Mouse (Mus musculus): ENCODE measurements around the gene Camsap2. TPM values are rescaled to one million over a fixed set of nuclear protein-coding genes. Genes with fewer than 3 reads are reported as not detected.

The Camsap2 gene
- polyA plus RNA-seq, 1 experiment from 2014 or later, result 38.2 TPM

DNA sequence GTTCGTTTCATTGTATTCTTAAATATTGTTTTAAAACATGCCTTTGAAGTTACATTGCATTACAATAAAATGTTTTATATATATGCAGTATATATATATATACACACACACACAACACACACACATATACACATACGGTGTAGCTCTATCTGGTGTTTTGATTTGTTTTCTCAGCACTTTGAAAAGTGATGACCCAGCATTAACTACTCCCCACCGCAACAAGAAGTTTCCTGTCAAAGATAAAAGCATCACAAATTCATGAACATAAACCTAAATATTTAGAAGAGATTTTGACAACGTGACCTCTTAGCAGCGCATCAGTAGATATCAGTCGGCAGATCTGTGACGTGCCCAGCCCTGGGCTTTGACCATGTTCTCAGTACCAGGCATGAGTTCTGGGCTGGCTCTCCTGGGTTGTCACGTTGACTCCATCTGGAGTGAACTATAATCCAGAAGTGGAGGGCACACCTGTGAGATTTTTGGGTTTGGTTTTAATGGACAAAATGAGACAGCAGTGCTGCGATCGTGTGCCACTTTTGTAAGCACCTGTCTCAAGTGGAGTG lies 91.3 kb downstream of the Camsap2 start:
- Histone ChIP-seq H3K9me3 (replicated peaks) (no peaks in the 10 kb centered on the region), H3K9ac (no peak overlapping the region), H3K4me3 (no peak overlapping the region), H3K36me3 (no peaks in the 10 kb centered on the region), H3K4me1 (peaks cover 7% of the 10 kb centered on the region), H3K27me3 (peaks cover 29% of the 10 kb centered on the region), H3K4me2 (replicated peaks) (no peak overlapping the region), H3K27ac (no peak overlapping the region)
- ATAC-seq (ENCODE audit: low FRiP score), result no peak
- 87% methylated on average over 10 of the region's 10 CpGs for WGBS

DNA sequence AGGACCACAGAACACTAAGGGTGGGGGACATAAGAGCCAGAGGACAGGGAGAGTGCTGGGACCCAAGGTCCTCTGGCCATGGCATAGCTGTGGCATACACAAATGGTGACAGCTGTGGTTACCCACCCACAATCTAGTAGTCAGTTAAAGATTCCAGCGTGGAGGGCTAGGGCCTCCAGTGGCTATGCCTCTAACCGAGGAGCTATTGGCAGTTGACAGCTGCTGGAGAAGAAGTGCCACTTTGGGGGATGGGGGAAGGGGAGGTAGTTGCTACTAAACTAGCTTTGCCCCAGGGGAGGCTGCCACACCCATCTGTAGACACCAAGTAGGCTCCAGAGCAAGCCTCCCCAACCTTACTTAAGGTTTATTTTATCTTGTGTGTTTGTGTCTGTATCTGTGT lies 92.4 kb downstream of the Camsap2 start:
- 27% methylated on average over 2 of the region's 2 CpGs for WGBS
- no peak for ATAC-seq (ENCODE audit: low FRiP score)
- H3K4me1 ChIP-seq, result peaks cover 4% of the 10 kb centered on the region; the same call in 1 of the 2 replicates

DNA sequence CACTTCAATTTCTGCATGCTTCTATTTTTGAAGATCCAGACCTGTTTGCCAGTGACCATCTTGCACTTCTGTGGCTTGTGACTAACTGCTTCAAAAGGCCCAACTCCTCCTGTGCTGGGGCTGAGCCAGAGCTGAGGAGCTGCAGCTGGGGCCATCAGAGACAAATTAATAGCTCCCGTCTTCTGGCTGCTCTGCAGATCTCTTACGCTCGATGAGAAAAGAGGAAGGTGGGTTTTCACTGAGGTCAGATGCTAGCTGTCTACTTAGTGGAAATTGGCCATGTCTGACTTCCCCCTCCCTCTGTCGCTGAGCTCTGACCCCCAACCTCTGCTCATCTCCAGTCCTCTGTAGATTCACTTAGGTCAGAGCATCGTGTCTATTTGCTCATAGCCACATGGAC lies 96.2 kb downstream of the Camsap2 start:
- H3K36me3 ChIP-seq, result no peaks in the 10 kb centered on the region
- H3K27me3 ChIP-seq, result no peaks in the 10 kb centered on the region
- H3K4me1 ChIP-seq, result no peaks in the 10 kb centered on the region
- no peak overlapping the region for H3K9ac ChIP-seq
- WGBS, result 53% methylated on average over 5 of the region's 5 CpGs
- H3K4me3 ChIP-seq, result no peak overlapping the region
- no peak for ATAC-seq (ENCODE audit: low FRiP score)
- H3K9me3 ChIP-seq (replicated peaks), result no peaks in the 10 kb centered on the region
- no peak overlapping the region for H3K27ac ChIP-seq
- no peak overlapping the region for H3K4me2 ChIP-seq (replicated peaks)

More for the DNA sequence above, 92.4 kb downstream of the Camsap2 start:
- H3K4me3 ChIP-seq, result no peak overlapping the region
- H3K9ac ChIP-seq, result no peak overlapping the region
- no peaks in the 10 kb centered on the region for H3K9me3 ChIP-seq (replicated peaks)
- no peaks in the 10 kb centered on the region for H3K36me3 ChIP-seq
- H3K27ac ChIP-seq, result no peak overlapping the region
- H3K4me2 ChIP-seq (replicated peaks), result no peak overlapping the region
- H3K27me3 ChIP-seq, result peaks cover 18% of the 10 kb centered on the region

DNA sequence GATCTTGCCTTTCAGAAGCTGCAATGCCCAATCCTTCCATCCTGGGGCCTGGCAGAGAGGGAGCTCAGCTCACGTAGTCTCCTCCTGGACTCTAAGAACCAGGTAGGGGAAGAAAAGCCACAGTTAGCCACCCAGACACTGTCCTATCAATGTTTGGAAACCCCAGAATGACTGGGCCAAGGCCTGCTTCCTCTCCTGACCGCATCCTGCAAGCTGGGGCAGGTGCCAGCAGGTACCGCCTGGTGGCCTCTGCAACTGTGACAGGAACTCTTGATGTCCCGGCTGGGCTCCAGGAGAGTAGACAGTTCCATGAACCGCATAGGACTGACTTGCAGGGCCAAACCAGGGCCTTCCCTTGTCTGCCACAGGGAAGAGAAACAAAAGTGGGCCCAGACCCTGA lies 98.5 kb downstream of the Camsap2 start:
- no peaks in the 10 kb centered on the region for H3K27me3 ChIP-seq
- no peak overlapping the region for H3K4me2 ChIP-seq (replicated peaks)
- no peaks in the 10 kb centered on the region for H3K4me1 ChIP-seq
- WGBS, result 90% methylated on average over 5 of the region's 5 CpGs
- H3K4me3 ChIP-seq, result no peak overlapping the region
- no peak overlapping the region for H3K27ac ChIP-seq
- no peaks in the 10 kb centered on the region for H3K9me3 ChIP-seq (replicated peaks)
- no peaks in the 10 kb centered on the region for H3K36me3 ChIP-seq
- no peak for ATAC-seq (ENCODE audit: low FRiP score)
- no peak overlapping the region for H3K9ac ChIP-seq

DNA sequence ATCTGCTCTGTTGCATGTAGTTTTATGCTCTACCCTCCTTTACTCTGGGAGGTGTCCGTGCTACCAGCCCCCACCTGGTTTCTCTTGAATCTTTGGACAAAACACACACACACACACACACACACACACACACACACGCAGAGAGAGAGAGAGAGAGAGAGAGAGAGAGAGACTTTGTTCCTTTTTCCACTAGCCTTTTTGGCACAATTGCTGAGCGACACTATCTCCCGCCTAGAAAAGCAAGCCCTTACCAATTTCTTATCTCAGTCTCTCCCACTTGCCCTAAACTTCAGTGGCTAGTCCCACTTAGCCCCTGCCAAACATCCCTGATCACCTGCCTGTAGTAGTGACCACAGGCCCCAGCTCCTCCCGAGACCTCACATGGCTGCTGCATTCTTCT lies 101.4 kb downstream of the Camsap2 start:
- Histone ChIP-seq H3K9me3 (replicated peaks) (no peaks in the 10 kb centered on the region), H3K27ac (no peak overlapping the region), H3K4me3 (no peak overlapping the region), H3K36me3 (no peaks in the 10 kb centered on the region), H3K4me1 (no peaks in the 10 kb centered on the region), H3K4me2 (replicated peaks) (no peak overlapping the region), H3K9ac (no peak overlapping the region), H3K27me3 (no peaks in the 10 kb centered on the region)
- no peak for ATAC-seq (ENCODE audit: low FRiP score)
- WGBS, result 87% methylated on average over 5 of the region's 5 CpGs

DNA sequence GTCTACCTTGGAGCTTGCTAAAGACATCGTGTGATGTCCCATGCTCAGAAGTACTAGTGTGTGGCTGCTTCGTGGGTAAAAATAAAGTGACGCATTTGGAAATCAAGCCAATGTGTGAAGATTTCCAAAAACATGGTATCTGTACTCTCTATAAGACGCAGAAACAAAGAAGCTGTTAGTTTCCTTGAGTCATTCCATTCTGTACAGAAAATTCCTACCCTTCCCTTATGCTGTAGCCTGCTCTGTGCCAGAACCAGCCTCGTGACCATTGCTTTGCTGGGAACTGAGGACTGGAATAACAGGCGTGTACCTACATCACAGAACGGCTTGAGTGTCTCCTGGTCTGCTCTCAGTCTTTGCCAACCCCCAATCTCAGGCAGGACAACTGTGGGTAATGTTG lies 104.1 kb downstream of the Camsap2 start:
- Histone ChIP-seq H3K4me2 (replicated peaks) (no peak overlapping the region), H3K9ac (no peak overlapping the region), H3K27me3 (no peaks in the 10 kb centered on the region), H3K27ac (no peak overlapping the region), H3K4me3 (no peak overlapping the region), H3K4me1 (no peaks in the 10 kb centered on the region), H3K36me3 (no peaks in the 10 kb centered on the region), H3K9me3 (replicated peaks) (no peaks in the 10 kb centered on the region)
- 90% methylated on average over 7 of the region's 7 CpGs for WGBS
- no peak for ATAC-seq (ENCODE audit: low FRiP score)

DNA sequence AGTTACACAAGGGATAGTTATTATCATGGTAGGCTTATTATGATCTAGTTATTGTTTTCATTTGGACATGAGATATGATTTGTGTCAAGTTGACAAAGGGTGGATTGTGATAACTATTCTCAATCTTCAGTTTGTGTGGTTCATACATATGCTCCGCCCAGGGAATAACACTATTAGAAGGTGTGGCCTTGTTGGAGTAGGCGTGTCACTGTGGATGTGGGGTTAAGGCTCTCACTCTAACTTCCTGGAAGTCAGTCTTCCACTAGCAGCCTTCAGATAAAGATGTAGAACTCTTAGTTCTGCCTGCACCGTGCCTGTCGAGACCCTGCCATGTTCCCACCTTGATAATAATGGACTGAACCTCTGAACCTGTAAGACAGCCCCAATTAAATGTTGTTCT lies 107.4 kb downstream of the Camsap2 start:
- Histone ChIP-seq H3K4me3 (no peak overlapping the region), H3K4me2 (replicated peaks) (no peak overlapping the region), H3K36me3 (no peaks in the 10 kb centered on the region), H3K27me3 (no peaks in the 10 kb centered on the region), H3K9me3 (replicated peaks) (no peaks in the 10 kb centered on the region), H3K4me1 (peaks cover 3% of the 10 kb centered on the region), H3K9ac (no peak overlapping the region), H3K27ac (no peak overlapping the region)
- 89% methylated on average over 4 of the region's 4 CpGs for WGBS
- no peak for ATAC-seq (ENCODE audit: low FRiP score)

DNA sequence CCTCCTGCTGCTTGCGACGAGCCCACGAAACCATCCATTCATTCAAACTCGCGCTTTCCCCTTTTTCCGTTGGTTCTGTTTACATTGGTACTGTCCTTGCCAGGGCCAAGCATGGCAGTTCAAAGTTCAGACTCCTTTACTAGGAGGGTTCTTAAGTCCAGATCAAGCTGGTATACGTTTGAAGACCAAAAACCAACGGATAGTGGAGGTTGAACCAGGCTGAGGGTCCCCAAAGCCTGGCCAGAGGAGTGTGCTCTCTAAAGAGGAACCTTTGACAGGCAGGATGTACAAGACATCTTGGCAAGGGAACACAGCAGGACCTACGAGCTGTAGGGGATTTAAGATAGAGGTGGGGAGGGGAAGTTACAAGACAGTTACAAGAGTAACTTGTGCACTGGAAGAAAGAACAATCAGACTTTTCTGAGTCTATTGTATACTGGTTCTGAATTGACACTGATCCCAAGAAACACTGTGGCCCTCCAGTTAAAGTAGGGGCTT lies 111.3 kb downstream of the Camsap2 start:
- Histone ChIP-seq H3K36me3 (no peaks in the 10 kb centered on the region), H3K9me3 (replicated peaks) (no peaks in the 10 kb centered on the region), H3K4me3 (peak overlapping the region; percentile 55), H3K27ac (peak overlapping the region; percentile 58; the same call in 1 of the 2 replicates), H3K27me3 (no peaks in the 10 kb centered on the region), H3K4me1 (peaks cover 39% of the 10 kb centered on the region), H3K9ac (peak overlapping the region; percentile 62), H3K4me2 (replicated peaks) (peak overlapping the region; percentile 72)
- peak; percentile 4; the same call in 1 of the 2 replicates for ATAC-seq (ENCODE audit: low FRiP score)
- WGBS, result under 1% methylated on average over 9 of the region's 9 CpGs

DNA sequence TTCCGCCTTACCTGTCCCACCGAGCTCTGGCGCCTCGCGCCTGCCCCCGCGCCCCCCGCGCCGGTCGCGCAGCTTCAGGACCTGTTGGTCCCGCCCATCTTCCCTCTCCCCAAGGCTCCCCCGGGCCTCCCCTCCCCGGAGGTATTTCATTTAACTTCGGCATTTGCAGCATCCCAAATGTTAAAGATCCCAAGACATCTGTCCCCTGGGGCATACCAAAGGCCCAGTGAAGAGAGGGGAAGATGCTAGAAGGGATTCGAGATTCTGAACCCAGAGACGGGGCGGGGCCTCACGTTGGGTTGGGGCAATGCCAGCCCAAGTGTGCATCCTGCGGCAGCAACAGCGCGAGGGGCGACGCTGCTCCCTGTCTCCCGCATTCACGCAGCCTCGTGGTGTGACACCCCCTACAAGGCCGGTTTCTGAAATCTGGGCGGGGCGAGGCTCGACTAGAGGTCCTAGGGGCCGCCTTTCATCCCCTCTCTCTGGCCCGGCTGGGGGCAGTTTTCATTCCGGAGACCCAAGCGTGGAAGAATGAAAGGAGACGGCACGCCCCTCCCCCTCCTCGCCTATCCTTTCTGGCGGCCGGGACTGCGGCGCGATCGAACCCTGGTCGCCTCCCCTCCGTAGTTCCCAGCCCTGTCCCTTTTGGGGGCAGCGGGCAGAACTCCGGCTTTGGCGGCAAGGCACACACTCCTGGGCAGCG lies 111.9 kb downstream of the Camsap2 start, which contains the start of gene Inava:
Gene Inava, minus strand, starts transcription at position 373 of the 703 bp plus-strand sequence.
- Histone ChIP-seq H3K9ac (peak within 1 kb of the TSS; percentile 62), H3K9me3 (replicated peaks) (no peaks in the 10 kb centered on the region), H3K27ac (peak within 1 kb of the TSS; percentile 58), H3K27me3 (no peaks in the 10 kb centered on the region), H3K4me3 (peak within 1 kb of the TSS; percentile 55), H3K36me3 (no peaks in the 10 kb centered on the region), H3K4me2 (replicated peaks) (peak within 1 kb of the TSS; percentile 72), H3K4me1 (peaks cover 45% of the 10 kb centered on the region)
- under 1% methylated on average over 49 of the region's 51 CpGs for WGBS
- ATAC-seq (ENCODE audit: low FRiP score), result peak; percentile 83

DNA sequence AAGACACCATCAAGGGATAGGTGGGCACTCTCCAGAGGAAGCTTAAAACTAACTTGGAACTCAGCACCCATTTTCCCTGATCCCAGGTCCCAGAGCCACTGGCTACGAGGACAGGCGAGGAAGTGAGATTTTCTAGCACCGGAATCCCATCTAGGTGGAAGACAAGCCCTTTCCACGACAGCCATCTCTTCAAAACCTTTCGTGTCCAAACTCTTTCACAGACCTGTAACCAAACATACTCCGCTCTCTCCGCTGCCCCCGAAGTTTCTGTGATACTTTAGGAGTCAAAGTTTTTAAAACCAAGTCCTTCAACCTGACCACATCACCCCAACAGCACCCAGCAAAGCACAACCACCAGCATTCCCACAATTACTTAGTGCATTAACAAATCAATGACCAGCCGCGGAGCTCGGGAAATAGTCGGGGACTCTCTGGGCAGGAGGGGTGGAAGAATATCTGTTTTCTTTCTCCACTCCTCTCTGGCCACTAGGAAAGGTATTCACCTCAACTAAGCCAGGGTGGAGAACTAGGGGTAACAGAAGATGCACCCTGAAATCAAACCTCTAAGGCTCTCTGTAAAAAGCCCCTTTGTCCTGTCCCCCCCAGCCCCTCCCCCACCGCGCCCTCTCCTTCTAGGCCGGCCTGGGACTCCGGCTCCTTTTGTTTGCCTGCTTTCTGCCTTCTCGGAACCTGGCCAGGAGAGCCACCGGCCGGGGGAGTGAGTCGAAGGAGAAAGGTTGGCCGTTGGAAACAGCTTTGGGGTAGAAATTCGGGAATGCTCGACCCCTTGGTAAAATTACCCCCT lies 112.7 kb downstream of the Camsap2 start:
- ATAC-seq (ENCODE audit: low FRiP score), result 0 out of 2 replicates have a peak, but pooled peaks have one; percentile 8
- under 1% methylated on average over 23 of the region's 23 CpGs for WGBS

DNA sequence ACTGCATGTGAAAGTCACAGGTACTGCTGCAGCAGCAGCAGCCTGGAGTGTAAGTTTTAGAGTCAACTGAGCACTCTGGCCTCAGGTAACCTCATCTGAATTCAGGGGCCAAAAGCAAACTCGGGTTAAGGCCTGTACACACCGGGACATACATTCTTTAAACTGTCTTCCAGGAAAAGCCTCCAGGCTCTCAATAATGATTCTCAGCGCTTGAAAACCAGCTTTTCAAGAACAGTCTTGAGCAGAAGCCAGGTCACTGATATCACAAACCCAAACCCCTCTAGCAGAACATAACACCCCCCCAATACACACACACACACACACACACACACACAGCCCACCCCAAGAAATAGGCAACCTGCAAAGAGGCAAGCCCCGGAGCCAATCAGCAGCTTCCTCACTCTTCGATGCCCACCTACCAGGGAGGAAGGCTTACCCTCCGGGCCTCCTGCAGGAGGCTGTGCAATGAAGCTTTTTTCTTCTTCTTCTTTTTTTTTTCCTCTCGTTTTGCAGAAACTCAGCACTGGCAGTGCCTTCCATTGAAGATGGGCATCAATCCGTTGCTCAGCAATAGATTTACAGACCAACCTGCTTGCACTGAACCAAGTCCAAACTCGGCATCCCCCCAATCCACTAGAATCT lies 113.5 kb downstream of the Camsap2 start:
- no peaks in the 10 kb centered on the region for H3K27me3 ChIP-seq
- no peaks in the 10 kb centered on the region for H3K9me3 ChIP-seq (replicated peaks)
- no peaks in the 10 kb centered on the region for H3K36me3 ChIP-seq
- H3K4me1 ChIP-seq, result peaks cover 60% of the 10 kb centered on the region
- H3K4me2 ChIP-seq (replicated peaks), result peak overlapping the region; percentile 72
- WGBS, result 2% methylated on average over 9 of the region's 9 CpGs
- peak overlapping the region; percentile 52 for H3K27ac ChIP-seq
- H3K4me3 ChIP-seq, result peak overlapping the region; percentile 55
- peak overlapping the region; percentile 62 for H3K9ac ChIP-seq
- no peak for ATAC-seq (ENCODE audit: low FRiP score)

More for the DNA sequence above, 112.7 kb downstream of the Camsap2 start:
- H3K36me3 ChIP-seq, result no peaks in the 10 kb centered on the region
- H3K4me1 ChIP-seq, result peaks cover 54% of the 10 kb centered on the region
- peak overlapping the region; percentile 55 for H3K4me3 ChIP-seq
- H3K9me3 ChIP-seq (replicated peaks), result no peaks in the 10 kb centered on the region
- peak overlapping the region; percentile 62 for H3K9ac ChIP-seq
- H3K4me2 ChIP-seq (replicated peaks), result peak overlapping the region; percentile 72
- no peaks in the 10 kb centered on the region for H3K27me3 ChIP-seq
- peak overlapping the region; percentile 7; the same call in 1 of the 2 replicates for H3K27ac ChIP-seq

DNA sequence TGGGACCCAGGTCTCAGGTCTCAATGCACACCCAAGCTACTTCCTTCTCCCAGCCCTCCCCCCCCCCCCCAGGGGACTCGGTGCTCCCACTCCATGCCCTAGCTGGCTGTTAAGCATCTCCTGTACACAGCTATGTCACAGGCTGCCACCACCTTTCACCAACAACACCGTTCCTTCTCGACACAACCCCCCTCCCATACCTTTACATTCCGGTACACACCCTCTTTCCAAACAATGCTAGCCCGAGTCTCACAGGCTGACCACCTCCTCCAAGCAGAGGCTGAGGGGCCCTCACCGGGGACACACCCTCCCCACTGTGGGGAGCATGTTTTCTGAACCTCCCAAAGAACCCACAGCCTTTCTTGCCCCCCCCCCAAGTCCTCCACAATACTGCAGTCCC lies 114.3 kb downstream of the Camsap2 start:
- H3K4me2 ChIP-seq (replicated peaks), result peak overlapping the region; percentile 72
- no peaks in the 10 kb centered on the region for H3K27me3 ChIP-seq
- WGBS, result 5% methylated on average over 6 of the region's 6 CpGs
- no peak overlapping the region for H3K27ac ChIP-seq
- H3K9me3 ChIP-seq (replicated peaks), result no peaks in the 10 kb centered on the region
- H3K36me3 ChIP-seq, result no peaks in the 10 kb centered on the region
- no peak for ATAC-seq (ENCODE audit: low FRiP score)
- peaks cover 60% of the 10 kb centered on the region for H3K4me1 ChIP-seq
- peak overlapping the region; percentile 53 for H3K9ac ChIP-seq
- peak overlapping the region; percentile 55 for H3K4me3 ChIP-seq

Measured in hindbrain, embryonic 12.5 days (tissue).